Mouse (Mus musculus) lung, embryonic 15.5 days (tissue): ENCODE measurements around the gene Glrx2. TPM values are rescaled to one million over a fixed set of nuclear protein-coding genes. Genes with fewer than 3 reads are reported as not detected.

Source experiments
- ATAC-seq: fragments of 200-750 bp; cut with Nextera tagmentation; 2 replicates; pipeline ENCODE4 v1.8.0; 2017; ENCODE audit warnings: moderate number of reproducible peaks, borderline replicate concordance; ENCODE audit not compliant: low FRiP score, low TSS enrichment; ENCODE audit errors: extremely low read depth
- H3K27ac ChIP-seq: fragments of 300-500 bp; sonication (generic); 2 replicates; pipeline ENCODE4 v1.5.1; 2015; ENCODE audit warnings: moderate library complexity, mild to moderate bottlenecking, inconsistent platforms
- H3K27me3 ChIP-seq: fragments of 300-500 bp; sonication (generic); 2 replicates; pipeline ENCODE4 v1.6.1; 2015; ENCODE audit warnings: inconsistent platforms
- H3K36me3 ChIP-seq: fragments of 300-500 bp; sonication (generic); 2 replicates; pipeline ENCODE4 v1.6.1; 2015; ENCODE audit warnings: inconsistent platforms
- H3K4me1 ChIP-seq: fragments of 300-500 bp; sonication (generic); 2 replicates; pipeline ENCODE4 v1.6.1; 2015; ENCODE audit warnings: inconsistent platforms
- H3K4me2 ChIP-seq: fragments of 300-500 bp; sonication (generic); 2 replicates; pipeline ENCODE4 v1.6.1; 2015; ENCODE audit warnings: inconsistent platforms, mild to moderate bottlenecking, moderate library complexity
- H3K4me3 ChIP-seq: fragments of 300-500 bp; sonication (generic); 2 replicates; pipeline ENCODE4 v1.5.1; 2015; ENCODE audit warnings: mild to moderate bottlenecking, inconsistent platforms
- H3K9ac ChIP-seq: fragments of 300-500 bp; sonication (generic); 2 replicates; pipeline ENCODE4 v1.6.1; 2015; ENCODE audit warnings: inconsistent platforms
- H3K9me3 ChIP-seq: fragments of 300-500 bp; sonication (generic); 2 replicates; pipeline ENCODE4 v1.6.1; 2016; ENCODE audit warnings: inconsistent platforms
- WGBS: fragments of 180-500 bp; shearing (Covaris S2); methylation state at CpG from one replicate; pipeline ENCODE4 v1.1.7; 2015; 5-methylcytosine and 5-hydroxymethylcytosine counted together
- polyA plus RNA-seq: library from polyadenylated mRNA; unstranded; fragments of >200 nt; fragmentation: Nextera tagmentation; extraction: Ambion mirVana; gene quantifications from 2 replicates; pipeline ENCODE4 v1.2.1, GENCODE M21; 2015

Glrx2 gene
- polyA plus RNA-seq, 1 experiment from 2014 or later = 81.0 TPM

DNA sequence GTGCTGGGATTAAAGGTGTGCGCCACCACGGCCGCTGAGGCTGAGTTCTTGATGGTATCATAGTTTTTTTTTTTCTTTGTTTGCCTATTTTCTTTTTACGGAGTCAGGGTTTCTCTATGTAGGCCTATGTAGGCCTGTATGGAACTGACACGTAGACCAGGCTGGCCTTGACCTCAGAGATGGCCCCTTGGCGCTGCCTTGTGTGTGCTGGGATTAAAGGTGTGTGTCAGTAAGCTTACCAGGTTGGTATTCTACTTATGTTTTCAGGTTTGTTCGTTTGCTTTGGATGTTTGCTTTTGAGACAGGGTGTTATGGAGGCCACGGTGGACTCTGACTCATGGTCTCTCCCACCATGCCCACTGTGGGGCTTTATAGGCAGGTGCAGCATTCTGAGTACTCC is 46.0 kb downstream of the Glrx2 start:
- Histone ChIP-seq H3K9ac (no peak overlapping the region), H3K4me3 (no peak overlapping the region), H3K4me1 (no peaks in the 10 kb centered on the region), H3K27ac (no peak overlapping the region), H3K27me3 (no peaks in the 10 kb centered on the region), H3K4me2 (no peak overlapping the region), H3K9me3 (no peaks in the 10 kb centered on the region), H3K36me3 (peaks cover 38% of the 10 kb centered on the region)
- WGBS = 85% methylated on average over 8 of the region's 8 CpGs
- no peak for ATAC-seq

DNA sequence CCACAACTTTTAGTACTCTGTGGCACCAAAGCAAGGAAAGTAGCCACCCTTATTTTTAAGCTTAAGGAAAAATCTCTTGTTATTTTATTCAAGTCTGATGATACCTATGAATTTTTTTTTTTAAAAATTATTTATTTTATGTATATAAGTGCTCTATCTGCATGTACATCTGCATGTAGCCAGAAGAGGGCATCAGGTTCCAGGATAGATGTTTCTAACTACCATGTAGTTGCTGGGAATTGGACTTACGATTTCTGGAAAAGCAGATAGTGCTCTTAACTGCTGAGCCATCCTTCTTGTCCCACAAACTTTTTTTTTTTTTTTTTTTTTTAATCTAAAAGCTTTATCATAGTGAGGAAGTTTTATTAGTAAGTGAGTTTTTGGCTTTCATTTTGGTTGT is 48.3 kb downstream of the Glrx2 start:
- no peak overlapping the region for H3K4me2 ChIP-seq
- no peak overlapping the region for H3K27ac ChIP-seq
- H3K9ac ChIP-seq = no peak overlapping the region
- 63% methylated on average over 1 of the region's 1 CpGs for WGBS
- H3K4me1 ChIP-seq = no peaks in the 10 kb centered on the region
- no peaks in the 10 kb centered on the region for H3K27me3 ChIP-seq
- peaks cover 21% of the 10 kb centered on the region; the same call in 1 of the 2 replicates for H3K36me3 ChIP-seq
- no peaks in the 10 kb centered on the region for H3K9me3 ChIP-seq
- no peak overlapping the region for H3K4me3 ChIP-seq
- no peak for ATAC-seq

DNA sequence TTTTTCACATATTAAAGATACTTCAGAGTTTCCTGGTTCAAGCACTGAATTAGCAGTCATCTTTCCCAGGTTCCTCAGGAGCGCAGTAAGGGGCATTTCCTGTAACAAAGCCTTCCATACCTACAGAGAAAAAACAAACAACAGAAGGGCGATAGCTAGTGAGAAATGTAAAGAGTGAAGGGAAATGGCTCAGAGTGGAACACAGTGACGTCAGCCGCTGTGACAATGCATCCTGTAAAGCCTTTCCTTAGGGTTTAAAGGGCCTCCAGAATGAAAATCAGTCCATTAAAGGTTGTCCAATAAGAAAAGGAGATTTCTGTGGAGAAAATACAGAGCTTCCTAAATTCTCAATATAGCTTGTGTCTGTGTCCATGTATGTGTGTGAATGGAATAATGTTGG is 49.7 kb downstream of the Glrx2 start:
- H3K4me3 ChIP-seq = no peak overlapping the region
- ATAC-seq = no peak
- H3K27me3 ChIP-seq = no peaks in the 10 kb centered on the region
- 0 out of 2 replicates have a peak, but pooled peaks cover 10% of the 10 kb centered on the region for H3K4me1 ChIP-seq
- peaks cover 15% of the 10 kb centered on the region; the same call in 1 of the 2 replicates for H3K36me3 ChIP-seq
- H3K9me3 ChIP-seq = no peaks in the 10 kb centered on the region
- 72% methylated on average over 4 of the region's 4 CpGs for WGBS
- H3K9ac ChIP-seq = no peak overlapping the region
- no peak overlapping the region for H3K4me2 ChIP-seq
- no peak overlapping the region for H3K27ac ChIP-seq

DNA sequence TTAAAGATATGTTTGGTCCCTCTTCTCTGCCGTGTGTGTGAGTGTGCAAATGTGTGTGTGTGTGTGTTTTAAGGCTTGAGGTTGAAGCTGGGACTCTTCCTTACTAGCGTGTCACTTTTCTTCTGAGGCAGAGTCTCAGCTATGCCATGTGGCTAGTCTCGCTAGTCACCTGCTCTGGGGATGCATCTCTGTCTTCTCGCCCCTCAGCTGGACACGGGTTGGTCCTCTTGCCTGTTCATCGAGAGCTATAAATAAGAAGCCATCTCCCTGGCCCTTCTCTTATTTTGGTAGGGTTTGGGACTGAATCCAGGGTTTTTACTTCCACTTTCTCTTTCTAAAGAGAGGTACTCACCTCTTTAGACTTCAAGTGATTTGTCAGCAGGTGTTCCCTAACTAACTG is 50.1 kb downstream of the Glrx2 start:
- no peaks in the 10 kb centered on the region for H3K27me3 ChIP-seq
- no peak for ATAC-seq
- H3K9ac ChIP-seq = no peak overlapping the region
- 93% methylated on average over 6 of the region's 6 CpGs for WGBS
- H3K4me3 ChIP-seq = no peak overlapping the region
- H3K36me3 ChIP-seq = peaks cover 15% of the 10 kb centered on the region; the same call in 1 of the 2 replicates
- no peak overlapping the region for H3K4me2 ChIP-seq
- H3K4me1 ChIP-seq = 0 out of 2 replicates have a peak, but pooled peaks cover 10% of the 10 kb centered on the region
- no peak overlapping the region for H3K27ac ChIP-seq
- H3K9me3 ChIP-seq = no peaks in the 10 kb centered on the region

DNA sequence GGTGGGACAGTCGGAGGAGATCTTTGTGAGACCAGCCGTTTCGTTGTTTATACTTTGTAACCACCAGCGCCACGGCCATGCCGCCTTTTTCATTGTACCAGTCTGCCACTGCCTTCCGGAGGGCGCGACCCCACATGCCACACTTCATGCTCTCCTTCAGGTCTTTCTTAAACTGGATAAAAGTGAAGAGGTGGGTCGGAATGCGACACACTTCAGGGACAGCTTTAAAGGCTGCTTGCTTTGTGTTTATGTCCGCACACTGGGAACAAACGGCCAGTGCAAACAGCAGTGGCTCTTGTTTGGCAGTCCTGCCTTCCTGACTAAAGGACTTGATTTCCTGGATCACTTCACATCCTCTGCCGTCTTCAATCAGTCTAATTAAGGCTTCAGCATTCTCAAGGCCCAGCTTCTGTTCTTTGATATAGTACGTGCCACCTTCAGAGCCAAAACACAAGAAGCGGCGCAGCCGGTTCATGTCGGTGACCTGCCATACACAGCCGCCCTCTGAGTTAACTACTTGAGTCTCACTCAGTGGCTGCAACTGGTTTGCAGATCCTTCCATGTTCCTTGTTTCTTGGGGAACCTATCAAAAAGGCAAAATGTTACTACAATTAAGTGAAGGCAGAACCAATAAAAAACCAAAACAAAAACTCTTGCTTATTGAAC is 54.4 kb downstream of the Glrx2 start:
- Histone ChIP-seq H3K27ac (peak overlapping the region; percentile 77), H3K27me3 (no peaks in the 10 kb centered on the region), H3K9ac (0 out of 2 replicates have a peak overlapping the region, but pooled peaks have one; percentile 9), H3K9me3 (no peaks in the 10 kb centered on the region), H3K4me2 (peak overlapping the region; percentile 24; the same call in 1 of the 2 replicates), H3K36me3 (peaks cover 12% of the 10 kb centered on the region; the same call in 1 of the 2 replicates), H3K4me1 (peaks cover 15% of the 10 kb centered on the region; the same call in 1 of the 2 replicates), H3K4me3 (no peak overlapping the region)
- peak; percentile 49 for ATAC-seq
- WGBS = 36% methylated on average over 20 of the region's 20 CpGs

DNA sequence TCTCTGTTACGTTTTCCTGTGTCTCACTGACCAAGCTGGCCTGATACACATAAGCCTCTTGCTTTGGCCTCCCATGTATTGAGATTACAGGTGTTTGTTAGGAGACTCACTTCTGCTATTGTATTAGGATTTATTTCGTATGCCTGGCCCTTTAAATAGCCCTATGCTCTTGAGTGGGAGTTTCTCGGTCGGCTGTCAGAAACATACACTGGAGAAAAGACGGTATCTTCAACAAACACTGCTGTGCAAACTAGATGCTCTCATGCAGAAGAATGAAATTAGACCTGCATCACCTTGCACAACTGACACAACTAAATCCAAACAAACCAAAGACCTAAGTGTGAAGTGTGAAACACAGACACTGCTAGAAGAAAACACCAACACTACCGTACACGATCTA is 56.9 kb downstream of the Glrx2 start:
- WGBS = 58% methylated on average over 7 of the region's 7 CpGs
- no peaks in the 10 kb centered on the region for H3K9me3 ChIP-seq
- peaks cover 15% of the 10 kb centered on the region for H3K4me1 ChIP-seq
- H3K36me3 ChIP-seq = no peaks in the 10 kb centered on the region
- no peak overlapping the region for H3K9ac ChIP-seq
- no peak overlapping the region for H3K4me3 ChIP-seq
- no peak for ATAC-seq
- H3K27me3 ChIP-seq = no peaks in the 10 kb centered on the region
- H3K4me2 ChIP-seq = no peak overlapping the region
- H3K27ac ChIP-seq = no peak overlapping the region

DNA sequence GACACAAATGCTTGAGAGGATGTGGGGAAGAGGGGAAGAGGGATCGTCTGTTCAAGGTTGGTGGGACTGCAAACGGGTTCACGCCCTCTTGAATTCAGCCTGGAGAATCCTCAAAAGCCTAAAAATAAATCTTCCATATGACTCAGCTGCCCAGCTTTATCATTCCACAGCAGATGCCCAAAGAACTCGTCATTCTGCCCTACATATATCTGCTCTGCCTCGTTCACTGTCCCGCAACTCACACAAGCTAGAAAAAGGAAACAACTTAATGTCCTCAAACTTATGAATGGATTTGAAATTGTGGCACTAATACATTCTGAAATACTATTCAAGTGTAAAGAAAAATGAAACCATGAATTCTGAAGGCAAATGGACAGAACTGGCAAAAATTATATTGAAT is 57.8 kb downstream of the Glrx2 start:
- Histone ChIP-seq H3K27ac (no peak overlapping the region), H3K27me3 (no peaks in the 10 kb centered on the region), H3K4me3 (no peak overlapping the region), H3K9me3 (no peaks in the 10 kb centered on the region), H3K9ac (no peak overlapping the region), H3K36me3 (no peaks in the 10 kb centered on the region), H3K4me2 (no peak overlapping the region), H3K4me1 (peaks cover 23% of the 10 kb centered on the region)
- WGBS = 63% methylated on average over 6 of the region's 6 CpGs
- no peak for ATAC-seq

DNA sequence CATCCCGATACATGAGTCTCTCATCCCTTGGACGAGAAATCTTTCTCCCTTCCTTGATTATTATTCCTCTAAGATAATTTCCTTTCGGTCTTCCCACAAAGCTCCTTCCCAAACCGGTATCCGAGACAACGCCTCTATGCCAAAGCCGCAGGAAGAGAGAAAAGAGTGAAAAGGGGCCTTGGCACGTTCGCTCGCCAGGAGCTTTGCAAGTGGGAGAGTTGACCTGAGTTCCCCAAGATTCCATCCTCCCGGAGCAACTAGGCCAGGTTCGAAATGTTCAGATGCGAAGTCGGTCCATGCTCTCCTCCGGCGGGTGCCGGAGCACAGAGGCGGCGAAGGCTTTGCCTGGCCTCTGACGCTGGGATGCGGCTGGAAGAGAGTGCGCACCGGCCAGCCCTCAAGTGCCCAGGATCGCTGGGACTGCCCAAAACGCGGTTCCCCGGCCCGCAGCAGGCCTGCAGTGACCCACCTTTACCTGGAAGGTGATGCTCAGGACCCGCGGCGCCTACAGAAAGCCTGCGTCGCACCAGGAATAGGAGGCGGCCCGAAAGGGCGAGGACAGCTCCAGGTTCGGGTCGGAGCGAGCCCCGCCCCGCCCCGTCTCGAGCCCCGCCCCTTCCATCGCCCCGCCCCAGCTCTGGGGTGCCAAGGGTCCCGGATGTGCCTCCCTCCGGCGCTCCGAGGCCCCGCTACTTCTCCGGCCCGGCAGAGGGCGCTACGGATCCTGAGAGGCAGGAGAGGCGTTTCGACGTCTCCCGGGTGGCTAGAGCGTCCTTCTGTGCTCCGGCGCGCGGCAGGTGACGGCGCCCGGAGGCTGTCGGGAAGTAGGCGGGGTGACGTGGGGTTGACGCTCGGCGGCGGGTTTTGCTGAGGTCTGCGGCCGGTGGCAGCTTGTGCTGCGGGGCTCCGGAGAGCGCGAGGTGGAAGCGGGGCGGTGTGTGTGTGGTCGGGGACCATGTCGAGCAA is 60.6 kb downstream of the Glrx2 start, which contains the start of the genes Trove2 and Uchl5:
Trove2 (minus strand) TSS at position 623 of the 966 bp plus-strand sequence.
Uchl5 (plus strand) TSS at position 827 of the 966 bp plus-strand sequence.
- H3K27me3 ChIP-seq = no peaks in the 10 kb centered on the region
- peak within 1 kb of the TSS; percentile 69 for H3K27ac ChIP-seq
- H3K36me3 ChIP-seq = no peaks in the 10 kb centered on the region
- peak; percentile 97 for ATAC-seq
- H3K9ac ChIP-seq = peak within 1 kb of the TSS; percentile 94
- H3K4me3 ChIP-seq = peak within 1 kb of the TSS; percentile 93
- WGBS = under 1% methylated on average over 84 of the region's 84 CpGs
- H3K4me2 ChIP-seq = peak within 1 kb of the TSS; percentile 85
- H3K4me1 ChIP-seq = peaks cover 14% of the 10 kb centered on the region
- no peaks in the 10 kb centered on the region for H3K9me3 ChIP-seq

DNA sequence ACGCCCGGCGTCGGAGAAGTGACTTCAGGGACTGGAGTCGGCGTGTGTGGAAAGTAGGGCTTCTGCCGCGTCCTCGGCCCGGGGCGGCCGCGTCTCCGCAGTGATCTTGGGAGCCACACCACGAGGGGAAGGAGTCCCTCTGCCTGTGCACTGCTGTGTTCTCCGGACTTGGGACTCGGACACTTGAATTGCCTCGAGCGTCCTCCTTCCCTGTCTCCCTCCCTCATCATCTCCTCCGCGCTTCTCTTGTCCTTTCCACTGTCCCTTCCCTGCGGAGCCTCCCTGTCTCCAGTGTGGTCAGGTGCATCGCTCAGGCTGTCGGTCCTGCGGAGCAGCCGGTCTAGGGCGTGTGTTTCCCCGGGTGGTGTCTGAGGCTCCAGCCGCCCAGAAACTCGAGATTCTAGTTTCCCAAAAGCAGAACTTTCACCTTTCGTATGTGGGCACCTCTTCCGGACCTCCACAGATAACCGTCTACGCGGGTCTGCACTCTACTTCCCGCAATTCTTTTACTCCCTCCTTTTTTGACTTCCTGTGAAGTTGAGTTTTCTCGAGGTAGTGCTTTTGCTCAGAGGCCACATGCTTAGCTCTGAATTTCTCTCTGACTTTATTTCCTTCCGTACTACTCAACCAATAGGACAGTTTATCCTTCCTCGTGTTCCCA is 61.5 kb downstream of the Glrx2 start:
- no peaks in the 10 kb centered on the region for H3K36me3 ChIP-seq
- no peaks in the 10 kb centered on the region for H3K27me3 ChIP-seq
- no peaks in the 10 kb centered on the region for H3K9me3 ChIP-seq
- WGBS = under 1% methylated on average over 35 of the region's 39 CpGs
- H3K27ac ChIP-seq = peak overlapping the region; percentile 69
- peak; percentile 52 for ATAC-seq
- H3K4me1 ChIP-seq = peaks cover 8% of the 10 kb centered on the region
- H3K9ac ChIP-seq = peak overlapping the region; percentile 94
- peak overlapping the region; percentile 93 for H3K4me3 ChIP-seq
- peak overlapping the region; percentile 85 for H3K4me2 ChIP-seq

DNA sequence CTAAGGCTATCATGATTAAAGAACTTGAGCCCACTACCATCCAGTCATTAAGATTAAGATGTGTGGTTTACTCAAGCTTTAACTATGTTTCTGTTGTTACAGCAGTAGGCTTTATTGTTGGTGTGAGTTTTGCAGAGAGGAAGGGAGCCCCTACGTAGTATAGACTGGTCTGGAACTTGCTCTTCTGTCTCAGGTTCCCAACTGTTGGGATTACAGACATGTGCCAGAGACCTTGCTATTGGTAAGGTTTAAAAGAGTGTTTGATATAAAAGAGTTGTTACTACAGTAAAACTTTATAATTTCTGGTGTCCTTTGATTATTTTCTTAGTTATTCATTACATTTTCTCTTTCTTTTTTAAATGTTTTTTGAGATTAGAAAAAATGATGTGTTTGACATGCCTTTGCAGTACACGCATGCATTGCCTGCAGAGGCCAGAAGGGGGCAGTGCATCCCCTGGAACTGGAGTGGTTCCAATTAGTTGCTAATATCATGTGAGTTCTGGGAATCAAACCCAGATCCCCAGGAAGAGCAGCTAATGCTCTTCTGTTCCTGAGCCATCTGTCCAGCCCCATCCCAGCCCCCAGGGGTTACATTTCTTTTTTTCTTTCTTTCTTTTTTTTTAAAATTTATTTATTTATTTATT is 72.6 kb downstream of the Glrx2 start:
- 0 out of 2 replicates have a peak, but pooled peaks cover 5% of the 10 kb centered on the region for H3K36me3 ChIP-seq
- no peak overlapping the region for H3K27ac ChIP-seq
- no peaks in the 10 kb centered on the region for H3K4me1 ChIP-seq
- H3K9ac ChIP-seq = no peak overlapping the region
- no peaks in the 10 kb centered on the region for H3K9me3 ChIP-seq
- 73% methylated on average over 2 of the region's 2 CpGs for WGBS
- H3K4me2 ChIP-seq = no peak overlapping the region
- ATAC-seq = no peak
- H3K27me3 ChIP-seq = no peaks in the 10 kb centered on the region
- no peak overlapping the region for H3K4me3 ChIP-seq
